Mouse (Mus musculus): ENCODE data around the gene Dnajc8. TPM values are rescaled to one million over a fixed set of nuclear protein-coding genes. Genes with fewer than 3 reads are reported as not detected.

Gene Dnajc8
- polyA plus RNA-seq, 1 experiment from 2014 or later = 245 TPM

DNA sequence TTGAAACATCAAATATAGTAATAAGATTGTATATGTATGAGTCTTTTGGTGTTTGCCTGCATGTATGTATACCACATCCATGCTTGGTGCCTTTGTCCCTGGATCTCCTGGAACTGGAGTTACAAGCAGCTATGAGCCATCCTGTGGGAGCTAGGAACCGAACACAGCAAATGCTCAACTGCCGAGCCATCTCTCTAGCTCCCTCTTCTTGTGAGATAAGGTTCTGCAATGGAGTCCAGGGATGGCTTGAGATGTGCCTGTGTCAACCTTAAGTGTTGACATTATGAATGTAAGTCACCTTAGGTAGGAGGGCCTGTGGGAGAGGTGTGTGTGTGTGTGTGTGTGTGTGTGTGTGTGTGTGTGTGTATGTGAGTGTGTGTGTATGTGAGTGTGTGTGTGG is 8.7 kb upstream of the Dnajc8 start:
- ATAC-seq (replicated peaks; ENCODE audit: low FRiP score) (no peak), DNase-seq (ENCODE audit: low spot score) (no peak)
- H3K36me3 ChIP-seq (ENCODE audit: control insufficient read depth, insufficient read depth, low read length) = peaks cover 14% of the 10 kb centered on the region
- H3K4me1 ChIP-seq (replicated peaks; ENCODE audit: control insufficient read depth, insufficient read depth, low read length) = peaks cover 37% of the 10 kb centered on the region
- no peak overlapping the region for H3K9ac ChIP-seq (ENCODE audit: low read depth, low read length)
- 44% methylated on average over 2 of the region's 2 CpGs for WGBS
- H3K4me2 ChIP-seq = no peak overlapping the region
- no peaks in the 10 kb centered on the region for H3K27me3 ChIP-seq (replicated peaks; ENCODE audit: control insufficient read depth, insufficient read depth, low read length)
- H3K4me3 ChIP-seq (ENCODE audit: low read depth, low read length) = no peak overlapping the region
- no peak overlapping the region for H3K27ac ChIP-seq (ENCODE audit: low read depth, low read length)
- H3K9me3 ChIP-seq (ENCODE audit: control insufficient read depth, low read length) = no peaks in the 10 kb centered on the region

DNA sequence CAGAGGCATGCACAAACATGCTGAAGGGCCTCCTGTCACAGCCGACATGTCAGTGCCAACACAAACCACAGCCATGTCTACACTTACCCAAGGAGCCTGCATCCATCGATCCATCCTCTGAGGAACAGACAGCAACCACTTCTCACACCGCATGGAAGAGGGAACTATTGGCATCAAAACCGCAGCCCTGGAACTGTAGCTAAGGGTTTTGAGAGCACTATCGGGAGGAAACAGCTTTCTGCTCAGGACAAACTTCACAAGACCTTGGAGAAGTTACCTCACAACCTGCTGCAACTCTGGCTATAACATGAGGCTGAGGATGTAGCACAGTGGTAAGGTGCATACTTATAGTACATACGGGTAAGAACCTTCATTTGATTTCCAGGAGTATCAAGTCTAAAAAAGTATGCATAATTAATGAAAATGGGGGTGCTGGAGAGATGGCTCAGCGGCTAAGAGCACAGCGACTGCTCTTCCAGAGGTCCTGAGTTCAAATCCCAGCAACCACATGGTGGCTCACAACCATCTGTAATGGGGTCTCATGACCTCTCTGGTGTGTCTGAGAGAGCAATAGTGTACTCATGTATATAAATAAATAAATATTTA is 7.3 kb upstream of the Dnajc8 start:
- H3K4me1 ChIP-seq (replicated peaks; ENCODE audit: control insufficient read depth, insufficient read depth, low read length) = peaks cover 37% of the 10 kb centered on the region
- H3K27me3 ChIP-seq (replicated peaks; ENCODE audit: control insufficient read depth, insufficient read depth, low read length) = no peaks in the 10 kb centered on the region
- H3K4me3 ChIP-seq (ENCODE audit: low read depth, low read length) = no peak overlapping the region
- no peak overlapping the region for H3K27ac ChIP-seq (ENCODE audit: low read depth, low read length)
- no peak for DNase-seq (ENCODE audit: low spot score)
- no peaks in the 10 kb centered on the region for H3K9me3 ChIP-seq (ENCODE audit: control insufficient read depth, low read length)
- H3K9ac ChIP-seq (ENCODE audit: low read depth, low read length) = no peak overlapping the region
- H3K36me3 ChIP-seq (ENCODE audit: control insufficient read depth, insufficient read depth, low read length) = peaks cover 14% of the 10 kb centered on the region
- no peak overlapping the region for H3K4me2 ChIP-seq
- 71% methylated on average over 8 of the region's 8 CpGs for WGBS
- no peak for ATAC-seq (replicated peaks; ENCODE audit: low FRiP score)

DNA sequence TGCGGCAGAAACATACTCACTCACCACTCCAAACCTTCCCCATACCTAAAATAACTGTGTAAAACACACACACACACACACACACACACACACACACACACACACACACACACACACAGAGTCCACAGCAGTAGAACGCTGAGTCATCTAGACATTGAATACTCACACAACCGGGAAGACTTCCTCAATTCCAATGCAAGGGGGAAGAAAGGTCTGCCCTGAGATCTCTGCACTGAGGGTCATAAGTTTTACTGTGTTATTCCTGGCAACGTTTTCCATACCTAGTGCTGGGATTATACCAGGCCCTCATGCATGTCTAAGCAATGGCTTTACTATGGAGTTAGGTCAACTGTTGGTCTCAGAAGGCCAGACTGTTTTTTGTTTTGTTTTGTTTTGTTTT is 6.0 kb upstream of the Dnajc8 start:
- peak overlapping the region; percentile 93 for H3K4me2 ChIP-seq
- no peak overlapping the region for H3K4me3 ChIP-seq (ENCODE audit: low read depth, low read length)
- ATAC-seq (replicated peaks; ENCODE audit: low FRiP score) (no peak), DNase-seq (ENCODE audit: low spot score) (no peak)
- H3K9ac ChIP-seq (ENCODE audit: low read depth, low read length) = peak overlapping the region; percentile 99
- no peaks in the 10 kb centered on the region for H3K27me3 ChIP-seq (replicated peaks; ENCODE audit: control insufficient read depth, insufficient read depth, low read length)
- H3K4me1 ChIP-seq (replicated peaks; ENCODE audit: control insufficient read depth, insufficient read depth, low read length) = peaks cover 42% of the 10 kb centered on the region
- H3K36me3 ChIP-seq (ENCODE audit: control insufficient read depth, insufficient read depth, low read length) = peaks cover 14% of the 10 kb centered on the region
- WGBS = 36% methylated on average over 4 of the region's 4 CpGs
- no peaks in the 10 kb centered on the region for H3K9me3 ChIP-seq (ENCODE audit: control insufficient read depth, low read length)
- peak overlapping the region; percentile 99 for H3K27ac ChIP-seq (ENCODE audit: low read depth, low read length)

DNA sequence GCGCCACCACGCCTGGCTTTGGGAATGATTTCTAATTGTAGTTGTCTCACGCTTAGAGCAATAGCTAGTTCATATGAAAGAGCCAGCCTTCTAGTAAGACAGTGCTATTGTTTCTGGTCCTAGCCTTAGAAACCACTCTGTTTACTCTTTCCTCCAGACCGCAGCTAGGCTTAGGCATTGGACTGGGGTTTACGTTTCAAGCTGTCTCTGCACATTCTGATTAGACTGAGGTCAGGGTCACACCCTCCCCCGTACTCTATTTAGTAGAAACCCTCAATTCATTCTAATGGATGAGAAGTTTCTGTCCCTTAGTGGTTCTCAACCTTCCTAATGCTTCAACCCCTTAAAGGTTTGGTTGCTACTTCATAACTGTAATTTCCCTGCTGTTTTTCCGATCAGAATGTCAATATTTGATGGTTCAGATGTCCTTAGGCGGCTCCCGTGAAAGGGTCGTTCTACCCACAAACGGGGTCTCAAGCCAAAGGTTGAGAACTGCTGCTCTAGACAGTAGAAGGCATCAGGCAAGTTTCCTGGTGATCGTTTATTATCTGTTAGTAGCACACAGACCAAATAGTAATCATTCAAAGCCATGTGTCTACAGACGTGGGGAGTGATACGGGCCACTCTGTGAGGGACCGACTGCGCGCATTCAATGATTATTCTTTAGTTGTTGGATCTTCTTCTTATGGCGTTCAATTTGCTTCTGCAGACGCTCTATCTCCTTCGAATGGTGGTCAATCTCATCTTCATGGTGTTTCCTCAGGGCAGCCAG is 5.1 kb upstream of the Dnajc8 start:
- Histone ChIP-seq H3K4me1 (replicated peaks; ENCODE audit: control insufficient read depth, insufficient read depth, low read length) (peaks cover 40% of the 10 kb centered on the region), H3K4me2 (peak overlapping the region; percentile 93), H3K36me3 (ENCODE audit: control insufficient read depth, insufficient read depth, low read length) (peaks cover 14% of the 10 kb centered on the region), H3K9me3 (ENCODE audit: control insufficient read depth, low read length) (no peaks in the 10 kb centered on the region), H3K27me3 (replicated peaks; ENCODE audit: control insufficient read depth, insufficient read depth, low read length) (no peaks in the 10 kb centered on the region), H3K9ac (ENCODE audit: low read depth, low read length) (peak overlapping the region; percentile 99), H3K4me3 (ENCODE audit: low read depth, low read length) (peak overlapping the region; percentile 92), H3K27ac (ENCODE audit: low read depth, low read length) (peak overlapping the region; percentile 99)
- WGBS = 48% methylated on average over 20 of the region's 20 CpGs
- ATAC-seq (replicated peaks; ENCODE audit: low FRiP score) = peak; percentile 86
- DNase-seq (ENCODE audit: low spot score) = no peak

DNA sequence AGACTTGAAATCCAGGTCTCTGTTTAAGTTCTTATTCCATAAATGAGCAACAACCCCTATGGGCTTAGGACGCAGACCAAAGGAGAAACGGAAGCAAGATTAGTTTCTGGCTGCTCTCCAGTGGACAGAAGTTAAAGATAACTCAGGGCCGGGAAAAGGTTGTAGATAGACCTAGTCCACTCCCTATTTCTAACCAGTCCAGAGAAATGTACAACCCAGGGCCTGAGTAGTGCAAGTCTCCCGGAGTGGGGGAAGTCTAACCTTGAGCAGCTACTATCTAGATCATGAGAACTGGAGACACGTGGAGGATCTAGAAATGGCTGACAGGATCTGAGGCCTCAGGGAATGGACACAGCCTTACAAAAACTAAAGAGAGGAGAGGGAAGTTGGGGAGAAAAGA is 2.9 kb upstream of the Dnajc8 start:
- DNase-seq (ENCODE audit: low spot score) (no peak), ATAC-seq (replicated peaks; ENCODE audit: low FRiP score) (peak; percentile 27)
- Histone ChIP-seq H3K4me2 (peak overlapping the region; percentile 93), H3K4me3 (ENCODE audit: low read depth, low read length) (peak overlapping the region; percentile 92), H3K9me3 (ENCODE audit: control insufficient read depth, low read length) (no peaks in the 10 kb centered on the region), H3K4me1 (replicated peaks; ENCODE audit: control insufficient read depth, insufficient read depth, low read length) (peaks cover 52% of the 10 kb centered on the region), H3K27me3 (replicated peaks; ENCODE audit: control insufficient read depth, insufficient read depth, low read length) (no peaks in the 10 kb centered on the region), H3K9ac (ENCODE audit: low read depth, low read length) (peak overlapping the region; percentile 99), H3K27ac (ENCODE audit: low read depth, low read length) (peak overlapping the region; percentile 99), H3K36me3 (ENCODE audit: control insufficient read depth, insufficient read depth, low read length) (peaks cover 14% of the 10 kb centered on the region)
- 5% methylated on average over 5 of the region's 5 CpGs for WGBS

DNA sequence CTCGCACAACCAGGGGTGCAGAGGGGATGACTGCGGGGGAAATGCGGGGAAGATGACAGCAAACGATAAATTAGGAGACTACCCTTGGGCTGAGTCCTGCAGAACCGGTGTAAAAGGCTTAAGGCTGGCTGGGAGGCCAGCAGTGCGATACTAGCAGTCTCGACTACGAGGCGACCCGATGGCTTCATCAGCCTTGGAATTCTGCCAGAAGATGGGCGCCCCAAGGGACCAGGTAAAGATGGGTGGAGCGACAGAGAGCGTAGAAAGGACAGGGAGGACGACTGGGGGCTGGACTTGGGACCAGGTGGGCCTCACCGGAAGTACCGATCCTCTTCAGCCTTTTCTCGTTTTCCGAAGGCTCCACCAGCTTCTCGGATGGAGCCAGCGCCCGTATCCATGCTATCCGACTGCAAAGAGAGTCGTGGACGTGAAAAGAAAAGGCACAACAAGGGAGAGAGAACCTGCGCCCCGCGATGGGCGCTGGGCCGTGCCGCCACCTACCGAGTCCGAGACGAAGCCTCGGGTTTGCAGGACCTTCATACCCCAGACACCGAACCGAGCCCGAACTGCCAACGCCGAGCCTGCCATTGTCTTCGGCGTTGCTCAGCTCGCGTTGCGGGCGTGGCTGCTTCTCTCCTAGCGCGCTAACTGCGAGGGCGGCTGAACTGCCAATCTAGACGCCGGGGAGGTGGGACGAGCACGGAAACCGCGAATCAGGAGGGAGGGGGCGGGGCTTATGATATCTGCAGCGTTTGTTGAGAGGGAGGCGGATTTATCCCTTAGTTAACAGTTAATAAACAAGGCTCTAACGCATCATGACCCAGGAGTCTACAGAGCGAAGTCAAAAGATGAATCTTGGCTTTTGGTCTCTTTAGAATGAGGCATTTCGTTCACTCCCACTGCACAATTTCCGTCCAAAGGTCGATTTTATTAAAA is 2.1 kb upstream of the Dnajc8 start, which contains the start of gene Atpif1:
Atpif1 (minus strand) TSS at position 679 of the 936 bp plus-strand sequence.
- peak within 1 kb of the TSS; percentile 99 for H3K9ac ChIP-seq (ENCODE audit: low read depth, low read length)
- H3K4me3 ChIP-seq (ENCODE audit: low read depth, low read length) = peak within 1 kb of the TSS; percentile 92
- H3K4me1 ChIP-seq (replicated peaks; ENCODE audit: control insufficient read depth, insufficient read depth, low read length) = peaks cover 56% of the 10 kb centered on the region
- H3K4me2 ChIP-seq = peak within 1 kb of the TSS; percentile 93
- DNase-seq (ENCODE audit: low spot score) (peak; percentile 91), ATAC-seq (replicated peaks; ENCODE audit: low FRiP score) (peak; percentile 72)
- no peaks in the 10 kb centered on the region for H3K27me3 ChIP-seq (replicated peaks; ENCODE audit: control insufficient read depth, insufficient read depth, low read length)
- no peaks in the 10 kb centered on the region for H3K9me3 ChIP-seq (ENCODE audit: control insufficient read depth, low read length)
- WGBS = under 1% methylated on average over 63 of the region's 63 CpGs
- H3K36me3 ChIP-seq (ENCODE audit: control insufficient read depth, insufficient read depth, low read length) = peaks cover 17% of the 10 kb centered on the region
- peak within 1 kb of the TSS; percentile 99 for H3K27ac ChIP-seq (ENCODE audit: low read depth, low read length)

DNA sequence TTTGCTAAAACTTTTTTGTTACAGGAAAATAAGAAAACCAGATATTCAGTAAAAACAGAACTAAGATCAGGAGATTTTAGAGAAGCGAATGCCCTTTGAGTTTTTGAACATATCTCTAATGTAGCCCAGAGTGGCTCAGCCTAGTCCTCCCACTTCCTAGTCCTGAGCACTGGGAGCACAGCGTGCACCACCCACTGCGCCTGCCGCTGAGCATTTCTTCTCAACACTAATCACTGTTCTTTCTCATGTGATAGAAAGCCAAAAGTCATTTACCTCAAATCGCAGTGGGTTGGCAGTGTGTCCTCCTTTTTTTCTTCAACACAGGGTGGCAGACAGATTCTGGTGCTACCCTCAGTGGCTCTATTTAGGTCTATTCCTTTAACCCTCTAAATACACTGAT is 4.1 kb downstream of the Dnajc8 start:
- Histone ChIP-seq H3K9me3 (ENCODE audit: control insufficient read depth, low read length) (no peaks in the 10 kb centered on the region), H3K36me3 (ENCODE audit: control insufficient read depth, insufficient read depth, low read length) (peaks cover 26% of the 10 kb centered on the region), H3K4me1 (replicated peaks; ENCODE audit: control insufficient read depth, insufficient read depth, low read length) (peaks cover 26% of the 10 kb centered on the region), H3K27me3 (replicated peaks; ENCODE audit: control insufficient read depth, insufficient read depth, low read length) (no peaks in the 10 kb centered on the region), H3K27ac (ENCODE audit: low read depth, low read length) (no peak overlapping the region), H3K4me2 (no peak overlapping the region), H3K9ac (ENCODE audit: low read depth, low read length) (no peak overlapping the region), H3K4me3 (ENCODE audit: low read depth, low read length) (no peak overlapping the region)
- ATAC-seq (replicated peaks; ENCODE audit: low FRiP score) = no peak
- DNase-seq (ENCODE audit: low spot score) = no peak
- WGBS = 91% methylated on average over 5 of the region's 5 CpGs

DNA sequence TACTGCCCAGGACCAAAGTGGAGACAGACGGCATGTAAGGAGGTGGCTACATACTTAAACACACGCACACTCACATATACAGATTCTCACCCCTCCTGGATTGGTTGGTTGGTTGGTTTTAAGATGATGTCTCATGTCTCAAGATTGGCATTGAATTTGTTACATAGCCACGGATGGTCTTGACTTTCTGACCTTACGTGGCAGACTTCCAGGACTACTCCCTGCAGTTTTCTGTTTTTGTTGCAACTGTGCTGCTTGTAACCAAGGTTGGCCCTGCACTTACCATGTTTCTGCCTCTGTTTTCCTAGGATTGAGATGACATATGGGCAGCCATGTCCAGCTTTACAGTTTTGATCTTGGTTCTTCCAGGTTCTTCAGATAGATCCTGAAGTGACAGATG is 6.1 kb downstream of the Dnajc8 start:
- WGBS = 86% methylated on average over 4 of the region's 4 CpGs
- Histone ChIP-seq H3K9me3 (ENCODE audit: control insufficient read depth, low read length) (no peaks in the 10 kb centered on the region), H3K9ac (ENCODE audit: low read depth, low read length) (no peak overlapping the region), H3K27me3 (replicated peaks; ENCODE audit: control insufficient read depth, insufficient read depth, low read length) (no peaks in the 10 kb centered on the region), H3K4me3 (ENCODE audit: low read depth, low read length) (no peak overlapping the region), H3K4me2 (no peak overlapping the region), H3K36me3 (ENCODE audit: control insufficient read depth, insufficient read depth, low read length) (peaks cover 31% of the 10 kb centered on the region), H3K27ac (ENCODE audit: low read depth, low read length) (no peak overlapping the region), H3K4me1 (replicated peaks; ENCODE audit: control insufficient read depth, insufficient read depth, low read length) (peaks cover 16% of the 10 kb centered on the region)
- DNase-seq (ENCODE audit: low spot score) (no peak), ATAC-seq (replicated peaks; ENCODE audit: low FRiP score) (no peak)
